Mouse (Mus musculus): ENCODE data around the gene Ehmt1. TPM values are rescaled to one million over a fixed set of nuclear protein-coding genes. Genes with fewer than 3 reads are reported as not detected.
"Not testable (repeated sequence)": the region's sequence is repeated elsewhere in the genome, so short reads cannot be mapped to it uniquely, and the experiment has no call there.

The Ehmt1 gene
- 98.0 and 113 TPM in 2 replicates for polyA plus RNA-seq (2014; fragmentation: Nextera tagmentation; extraction: Ambion mirVana)

DNA sequence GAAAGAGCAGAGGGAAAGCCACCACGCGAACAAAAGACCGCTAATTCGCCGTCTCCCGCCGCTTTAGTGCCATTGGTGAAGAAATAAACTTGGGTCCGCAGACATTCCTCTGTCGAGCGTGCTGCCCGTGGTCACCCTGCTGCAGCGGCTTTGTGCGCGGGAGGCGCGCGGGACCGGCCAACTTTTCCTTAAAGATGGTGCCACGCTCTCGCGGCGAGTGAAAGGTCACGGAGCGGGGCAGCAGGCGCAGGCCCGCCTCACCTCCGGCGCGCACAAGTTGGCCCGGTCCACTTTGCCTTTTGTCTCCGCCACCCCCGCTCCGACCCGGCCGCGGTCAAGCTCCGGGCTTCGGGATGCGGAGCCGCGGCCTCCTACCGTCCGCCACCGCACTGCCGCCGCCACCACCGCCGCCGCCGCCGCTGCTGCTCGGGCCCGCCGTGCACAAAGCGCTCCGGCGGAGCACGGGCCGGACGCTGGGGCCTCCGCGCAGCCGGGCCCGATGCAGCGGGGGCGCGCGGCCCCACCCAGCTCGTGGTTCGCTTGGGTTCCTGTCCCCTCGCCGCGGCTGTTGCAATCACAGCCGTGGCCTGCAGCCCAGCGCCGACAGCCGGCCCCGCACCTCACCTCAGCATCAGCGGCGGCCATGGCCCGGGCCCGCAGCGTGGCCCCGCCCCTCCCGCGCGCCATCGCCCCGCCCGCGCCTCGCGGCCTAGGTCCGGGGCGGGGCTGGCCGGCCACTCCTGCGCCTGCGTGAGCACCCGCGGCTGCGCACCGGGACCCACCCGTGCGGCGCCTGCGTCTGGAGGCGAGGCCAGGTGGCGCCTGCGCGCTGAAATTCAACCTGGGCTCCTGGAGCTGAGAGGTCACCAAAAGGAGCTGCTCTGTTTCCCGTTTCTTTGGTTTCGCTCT is at the start of gene Ehmt1:
Gene Ehmt1 (minus strand): TSS at position 685 of the 909 bp plus-strand sequence.
- Histone ChIP-seq H3K36me3 (ENCODE audit: control insufficient read depth, insufficient read depth, low read length) (no peaks in the 10 kb centered on the region), H3K4me1 (replicated peaks; ENCODE audit: control insufficient read depth, insufficient read depth, low read length) (peaks cover 4% of the 10 kb centered on the region; the same call in 1 of the 2 replicates), H3K27ac (ENCODE audit: low read depth, low read length) (peak within 1 kb of the TSS; percentile 97), H3K27me3 (ENCODE audit: control insufficient read depth, insufficient read depth, low read length) (no peaks in the 10 kb centered on the region), H3K4me3 (ENCODE audit: low read depth, low read length) (peak within 1 kb of the TSS; percentile 94), H3K9ac (ENCODE audit: low read depth, low read length) (peak within 1 kb of the TSS; percentile 99), H3K9me3 (ENCODE audit: control insufficient read depth, low read length) (no peaks in the 10 kb centered on the region), H3K4me2 (replicated peaks; ENCODE audit: low read depth, low read length) (peak within 1 kb of the TSS; percentile 58)
- WGBS: under 1% methylated on average over 90 of the region's 112 CpGs
- DNase-seq (ENCODE audit: low spot score) (peak; percentile 95), ATAC-seq (ENCODE audit: low FRiP score) (peak; percentile 97)

GRCm38 (mm10) chr2:24962304-24963000 is 43.0 kb upstream of the Ehmt1 start, which contains the start of gene Dph7:
TSS of gene Dph7 (plus strand) at chr2:24962400.
- Histone ChIP-seq H3K9me3 (ENCODE audit: control insufficient read depth, low read length) (no peaks in the 10 kb centered on the region), H3K27ac (ENCODE audit: low read depth, low read length) (no peak within 1 kb of the TSS), H3K4me3 (ENCODE audit: low read depth, low read length) (peak within 1 kb of the TSS; percentile 87), H3K4me1 (replicated peaks; ENCODE audit: control insufficient read depth, insufficient read depth, low read length) (peaks cover 3% of the 10 kb centered on the region; the same call in 1 of the 2 replicates), H3K36me3 (ENCODE audit: control insufficient read depth, insufficient read depth, low read length) (no peaks in the 10 kb centered on the region), H3K9ac (ENCODE audit: low read depth, low read length) (peak within 1 kb of the TSS; percentile 90), H3K4me2 (replicated peaks; ENCODE audit: low read depth, low read length) (peak within 1 kb of the TSS; percentile 47), H3K27me3 (ENCODE audit: control insufficient read depth, insufficient read depth, low read length) (no peaks in the 10 kb centered on the region)
- WGBS: 1% methylated on average over 28 of the region's 28 CpGs
- DNase-seq (ENCODE audit: low spot score): peak; percentile 95
- peak; percentile 92 for ATAC-seq (ENCODE audit: low FRiP score)

GRCm38 (mm10) chr2:24960910-24961309 is 41.5 kb upstream of the Ehmt1 start:
- Histone ChIP-seq H3K4me1 (replicated peaks; ENCODE audit: control insufficient read depth, insufficient read depth, low read length) (peaks cover 3% of the 10 kb centered on the region; the same call in 1 of the 2 replicates), H3K9me3 (ENCODE audit: control insufficient read depth, low read length) (no peaks in the 10 kb centered on the region), H3K4me2 (replicated peaks; ENCODE audit: low read depth, low read length) (no peak overlapping the region), H3K27me3 (ENCODE audit: control insufficient read depth, insufficient read depth, low read length) (no peaks in the 10 kb centered on the region), H3K4me3 (ENCODE audit: low read depth, low read length) (no peak overlapping the region), H3K9ac (ENCODE audit: low read depth, low read length) (no peak overlapping the region), H3K36me3 (ENCODE audit: control insufficient read depth, insufficient read depth, low read length) (no peaks in the 10 kb centered on the region), H3K27ac (ENCODE audit: low read depth, low read length) (no peak overlapping the region)
- WGBS: 42% methylated on average over 3 of the region's 3 CpGs
- no peak for ATAC-seq (ENCODE audit: low FRiP score)
- peak; percentile 47 for DNase-seq (ENCODE audit: low spot score)

DNA sequence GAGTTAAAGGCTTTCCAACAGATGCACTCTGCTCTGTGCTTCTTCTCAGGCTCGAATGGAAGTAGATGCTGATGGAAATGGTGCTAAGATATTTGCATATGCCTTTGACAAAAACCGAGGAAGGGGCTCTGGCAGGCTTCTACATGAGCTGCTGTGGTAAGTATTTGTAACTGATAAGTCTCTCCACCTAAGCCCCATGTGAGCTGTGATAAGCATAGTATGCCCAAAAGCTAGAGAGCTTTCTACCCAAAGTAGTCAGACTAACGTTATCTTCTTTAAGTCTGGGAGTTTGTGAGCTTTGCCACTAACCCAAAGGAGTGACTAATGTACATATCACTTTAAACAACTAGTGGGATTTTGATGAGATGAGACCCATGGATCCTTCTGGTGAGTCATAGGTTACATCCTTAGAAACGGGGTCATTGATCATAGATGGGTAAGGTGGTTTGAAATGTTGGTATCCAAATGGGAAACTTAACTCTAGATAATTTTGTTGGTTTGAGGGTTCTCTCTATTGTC is 33.2 kb upstream of the Ehmt1 start:
- Histone ChIP-seq H3K27me3 (ENCODE audit: control insufficient read depth, insufficient read depth, low read length) (no peaks in the 10 kb centered on the region), H3K9me3 (ENCODE audit: control insufficient read depth, low read length) (no peaks in the 10 kb centered on the region), H3K4me3 (ENCODE audit: low read depth, low read length) (no peak overlapping the region), H3K4me1 (replicated peaks; ENCODE audit: control insufficient read depth, insufficient read depth, low read length) (peaks cover 2% of the 10 kb centered on the region; the same call in 1 of the 2 replicates), H3K27ac (ENCODE audit: low read depth, low read length) (no peak overlapping the region), H3K4me2 (replicated peaks; ENCODE audit: low read depth, low read length) (no peak overlapping the region), H3K9ac (ENCODE audit: low read depth, low read length) (no peak overlapping the region), H3K36me3 (ENCODE audit: control insufficient read depth, insufficient read depth, low read length) (peaks cover 8% of the 10 kb centered on the region; the same call in 1 of the 2 replicates)
- DNase-seq (ENCODE audit: low spot score) (no peak), ATAC-seq (ENCODE audit: low FRiP score) (no peak)
- 90% methylated on average over 4 of the region's 4 CpGs for WGBS

DNA sequence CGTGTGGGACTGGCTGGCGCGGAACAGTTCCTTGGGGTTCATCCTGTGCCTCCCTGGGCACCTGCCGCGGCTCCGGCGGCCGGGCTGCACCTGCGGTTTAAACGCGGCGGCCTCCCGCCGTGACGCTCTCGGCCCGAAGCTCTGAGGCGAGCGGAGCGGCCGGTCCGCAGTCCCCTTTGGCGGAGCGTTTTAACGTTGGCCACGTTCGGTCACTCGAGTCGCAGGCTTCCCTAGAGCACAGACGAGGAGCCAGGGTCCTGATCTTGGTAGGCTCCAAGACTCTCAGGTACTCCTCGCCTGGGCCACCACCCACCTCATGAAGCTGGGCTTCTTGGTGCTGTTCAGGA is 30.7 kb upstream of the Ehmt1 start:
- peak overlapping the region; percentile 51; the same call in 1 of the 2 replicates for H3K27ac ChIP-seq (ENCODE audit: low read depth, low read length)
- DNase-seq (ENCODE audit: low spot score): no peak
- H3K4me2 ChIP-seq (replicated peaks; ENCODE audit: low read depth, low read length): peak overlapping the region; percentile 93
- ATAC-seq (ENCODE audit: low FRiP score): no peak
- H3K36me3 ChIP-seq (ENCODE audit: control insufficient read depth, insufficient read depth, low read length): peaks cover 8% of the 10 kb centered on the region; the same call in 1 of the 2 replicates
- peaks cover 2% of the 10 kb centered on the region; the same call in 1 of the 2 replicates for H3K4me1 ChIP-seq (replicated peaks; ENCODE audit: control insufficient read depth, insufficient read depth, low read length)
- H3K4me3 ChIP-seq (ENCODE audit: low read depth, low read length): peak overlapping the region; percentile 98
- WGBS: 0% methylated on average over 31 of the region's 31 CpGs
- H3K9ac ChIP-seq (ENCODE audit: low read depth, low read length): peak overlapping the region; percentile 92
- H3K9me3 ChIP-seq (ENCODE audit: control insufficient read depth, low read length): no peaks in the 10 kb centered on the region
- no peaks in the 10 kb centered on the region for H3K27me3 ChIP-seq (ENCODE audit: control insufficient read depth, insufficient read depth, low read length)

DNA sequence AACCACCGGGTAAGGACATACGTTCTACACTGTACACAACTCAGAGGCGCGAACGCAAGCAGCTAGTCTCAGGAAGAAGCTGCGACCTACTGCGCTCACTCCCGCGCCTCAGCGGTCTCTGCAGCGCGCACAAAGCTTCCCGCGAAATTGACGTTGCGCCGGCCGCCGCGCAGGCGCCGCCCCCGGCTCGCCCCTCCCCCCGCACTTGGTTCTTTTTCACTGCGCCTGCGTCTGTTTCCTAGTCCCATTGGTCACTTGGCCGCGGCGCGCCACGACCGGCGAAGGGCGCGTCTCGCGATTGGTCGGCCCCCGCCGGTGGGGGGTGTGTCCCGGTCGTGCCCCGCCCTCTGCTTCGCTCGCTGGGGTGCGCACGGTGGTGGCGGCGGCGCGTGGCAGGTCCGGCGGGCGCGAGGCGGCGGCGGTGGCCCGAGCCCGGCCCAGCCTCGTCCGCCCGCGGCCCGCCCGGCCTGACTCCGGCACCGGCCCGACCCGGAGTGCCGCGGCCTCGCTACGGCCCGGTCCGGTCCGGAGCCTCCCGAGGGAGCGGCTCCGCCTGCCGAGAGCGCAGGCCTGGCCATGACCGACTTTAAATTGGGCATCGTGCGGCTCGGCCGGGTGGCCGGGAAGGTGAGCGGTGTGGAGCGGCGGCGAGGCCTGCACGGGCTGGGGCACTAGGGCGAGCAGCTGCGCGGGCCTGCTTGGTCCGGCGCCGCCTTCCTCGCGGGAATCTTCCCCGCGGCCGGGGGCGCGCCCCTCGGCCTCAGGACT is 30.2 kb upstream of the Ehmt1 start, which contains the start of gene Zmynd19:
Gene Zmynd19 (plus strand): TSS at position 372 of the 768 bp plus-strand sequence.
- Histone ChIP-seq H3K9me3 (ENCODE audit: control insufficient read depth, low read length) (no peaks in the 10 kb centered on the region), H3K27ac (ENCODE audit: low read depth, low read length) (peak within 1 kb of the TSS; percentile 51; the same call in 1 of the 2 replicates), H3K9ac (ENCODE audit: low read depth, low read length) (peak within 1 kb of the TSS; percentile 92), H3K4me2 (replicated peaks; ENCODE audit: low read depth, low read length) (peak within 1 kb of the TSS; percentile 93), H3K27me3 (ENCODE audit: control insufficient read depth, insufficient read depth, low read length) (no peaks in the 10 kb centered on the region), H3K4me3 (ENCODE audit: low read depth, low read length) (peak within 1 kb of the TSS; percentile 98), H3K36me3 (ENCODE audit: control insufficient read depth, insufficient read depth, low read length) (peaks cover 8% of the 10 kb centered on the region; the same call in 1 of the 2 replicates), H3K4me1 (replicated peaks; ENCODE audit: control insufficient read depth, insufficient read depth, low read length) (peaks cover 2% of the 10 kb centered on the region; the same call in 1 of the 2 replicates)
- DNase-seq (ENCODE audit: low spot score): peak; percentile 99
- WGBS: under 1% methylated on average over 64 of the region's 108 CpGs
- peak; percentile 99 for ATAC-seq (ENCODE audit: low FRiP score)

DNA sequence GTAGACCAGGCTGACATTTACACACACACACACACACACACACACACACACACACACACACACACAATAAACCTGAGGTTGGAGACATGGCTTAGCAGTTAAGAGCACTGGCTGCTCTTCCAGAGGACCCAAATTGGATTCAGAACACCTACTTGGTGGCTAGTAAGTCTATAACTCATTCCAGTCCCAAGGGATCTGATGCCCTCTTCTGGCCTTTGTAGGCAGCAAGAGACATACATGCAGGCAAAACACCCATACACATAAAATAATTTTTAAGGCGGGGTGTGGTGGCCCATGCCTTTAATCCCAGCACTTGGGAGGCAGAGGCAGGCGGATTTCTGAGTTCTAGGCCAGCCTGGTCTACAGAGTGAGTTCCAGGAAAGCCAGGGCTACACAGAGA is 24.9 kb upstream of the Ehmt1 start:
- not testable (repeated sequence) for H3K4me1 ChIP-seq (replicated peaks; ENCODE audit: control insufficient read depth, insufficient read depth, low read length); H3K9ac ChIP-seq (ENCODE audit: low read depth, low read length); ATAC-seq (ENCODE audit: low FRiP score); H3K4me3 ChIP-seq (ENCODE audit: low read depth, low read length); H3K27ac ChIP-seq (ENCODE audit: low read depth, low read length); H3K9me3 ChIP-seq (ENCODE audit: control insufficient read depth, low read length); H3K27me3 ChIP-seq (ENCODE audit: control insufficient read depth, insufficient read depth, low read length); H3K4me2 ChIP-seq (replicated peaks; ENCODE audit: low read depth, low read length); H3K36me3 ChIP-seq (ENCODE audit: control insufficient read depth, insufficient read depth, low read length); DNase-seq (ENCODE audit: low spot score)
- WGBS: 49% methylated on average over 2 of the region's 2 CpGs

- no peak overlapping the region for H3K27ac ChIP-seq (ENCODE audit: low read depth, low read length)
- no peaks in the 10 kb centered on the region for H3K36me3 ChIP-seq (ENCODE audit: control insufficient read depth, insufficient read depth, low read length)
- no peak overlapping the region for H3K4me3 ChIP-seq (ENCODE audit: low read depth, low read length)
- WGBS: 78% methylated on average over 4 of the region's 4 CpGs
- H3K9me3 ChIP-seq (ENCODE audit: control insufficient read depth, low read length): no peaks in the 10 kb centered on the region
- H3K4me1 ChIP-seq (replicated peaks; ENCODE audit: control insufficient read depth, insufficient read depth, low read length): no peaks in the 10 kb centered on the region
- DNase-seq (ENCODE audit: low spot score) (no peak), ATAC-seq (ENCODE audit: low FRiP score) (no peak)
- no peaks in the 10 kb centered on the region for H3K27me3 ChIP-seq (ENCODE audit: control insufficient read depth, insufficient read depth, low read length)
- H3K4me2 ChIP-seq (replicated peaks; ENCODE audit: low read depth, low read length): no peak overlapping the region
- no peak overlapping the region for H3K9ac ChIP-seq (ENCODE audit: low read depth, low read length)
Measured at GRCm38 (mm10) chr2:24942092-24942491, 22.7 kb upstream of the Ehmt1 start.

All from hindbrain, embryonic 11.5 days (tissue).